Mouse (Mus musculus): ENCODE measurements around the gene Noa1. TPM values are rescaled to one million over a fixed set of nuclear protein-coding genes. Genes with fewer than 3 reads are reported as not detected.
A peak's percentile ranks its signal among the peaks of the same experiment; 100 is the strongest.

The Noa1 gene
- polyA plus RNA-seq, 1 experiment from 2014 or later = 36.9 TPM

- no peak for DNase-seq (ENCODE audit: extremely low spot score, low spot score)
- H3K4me1 ChIP-seq = no peaks in the 10 kb centered on the region
- H3K9me3 ChIP-seq = no peaks in the 10 kb centered on the region
- WGBS = 90% methylated on average over 9 of the region's 9 CpGs
- no peak overlapping the region for H3K4me3 ChIP-seq
- H3K27ac ChIP-seq = no peak overlapping the region
- peaks cover 98% of the 10 kb centered on the region for H3K36me3 ChIP-seq (replicated peaks)
- H3K27me3 ChIP-seq (ENCODE audit: poor library complexity, severe bottlenecking) = no peaks in the 10 kb centered on the region
These were observed 27.6 kb downstream of the Noa1 start for GRCm38 (mm10) chr5:77282242-77282641.

GRCm38 (mm10) chr5:77281518-77282174 lies 28.2 kb downstream of the Noa1 start:
- no peak overlapping the region for H3K4me3 ChIP-seq
- H3K9me3 ChIP-seq = no peaks in the 10 kb centered on the region
- peaks cover 98% of the 10 kb centered on the region for H3K36me3 ChIP-seq (replicated peaks)
- WGBS = 90% methylated on average over 20 of the region's 20 CpGs
- H3K4me1 ChIP-seq = no peaks in the 10 kb centered on the region
- DNase-seq (ENCODE audit: extremely low spot score, low spot score) = no peak
- H3K27ac ChIP-seq = no peak overlapping the region
- no peaks in the 10 kb centered on the region for H3K27me3 ChIP-seq (ENCODE audit: poor library complexity, severe bottlenecking)

GRCm38 (mm10) chr5:77277204-77277603 lies 32.7 kb downstream of the Noa1 start:
- Histone ChIP-seq H3K27ac (no peak overlapping the region), H3K27me3 (ENCODE audit: poor library complexity, severe bottlenecking) (no peaks in the 10 kb centered on the region), H3K36me3 (replicated peaks) (peaks cover 100% of the 10 kb centered on the region), H3K4me3 (no peak overlapping the region), H3K9me3 (no peaks in the 10 kb centered on the region), H3K4me1 (no peaks in the 10 kb centered on the region)
- 95% methylated on average over 6 of the region's 6 CpGs for WGBS
- no peak for DNase-seq (ENCODE audit: extremely low spot score, low spot score)

GRCm38 (mm10) chr5:77275950-77276349 lies 33.9 kb downstream of the Noa1 start:
- peak; percentile 42 for DNase-seq (ENCODE audit: extremely low spot score, low spot score)
- Histone ChIP-seq H3K27ac (no peak overlapping the region), H3K9me3 (no peaks in the 10 kb centered on the region), H3K27me3 (ENCODE audit: poor library complexity, severe bottlenecking) (no peaks in the 10 kb centered on the region), H3K36me3 (replicated peaks) (peaks cover 100% of the 10 kb centered on the region), H3K4me1 (no peaks in the 10 kb centered on the region), H3K4me3 (no peak overlapping the region)
- WGBS = 91% methylated on average over 5 of the region's 5 CpGs

- DNase-seq (ENCODE audit: extremely low spot score, low spot score) = no peak
- 90% methylated on average over 7 of the region's 7 CpGs for WGBS
- peaks cover 4% of the 10 kb centered on the region; the same call in 1 of the 2 replicates for H3K9me3 ChIP-seq
- no peak overlapping the region for H3K27ac ChIP-seq
- no peaks in the 10 kb centered on the region for H3K27me3 ChIP-seq (ENCODE audit: poor library complexity, severe bottlenecking)
- H3K4me3 ChIP-seq = no peak overlapping the region
- H3K4me1 ChIP-seq = peaks cover 10% of the 10 kb centered on the region
- peaks cover 99% of the 10 kb centered on the region for H3K36me3 ChIP-seq (replicated peaks)
These were observed 36.7 kb downstream of the Noa1 start for GRCm38 (mm10) chr5:77273151-77273550.

GRCm38 (mm10) chr5:77269399-77269798 lies 40.5 kb downstream of the Noa1 start:
- Histone ChIP-seq H3K4me3 (no peak overlapping the region), H3K27ac (no peak overlapping the region), H3K36me3 (replicated peaks) (peaks cover 68% of the 10 kb centered on the region), H3K27me3 (ENCODE audit: poor library complexity, severe bottlenecking) (no peaks in the 10 kb centered on the region), H3K4me1 (peaks cover 30% of the 10 kb centered on the region), H3K9me3 (peaks cover 4% of the 10 kb centered on the region; the same call in 1 of the 2 replicates)
- DNase-seq (ENCODE audit: extremely low spot score, low spot score) = no peak
- WGBS = 82% methylated on average over 8 of the region's 8 CpGs

- 97% methylated on average over 30 of the region's 30 CpGs for WGBS
- H3K4me3 ChIP-seq = peak overlapping the region; percentile 99
- H3K4me1 ChIP-seq = peaks cover 33% of the 10 kb centered on the region
- no peak overlapping the region for H3K27ac ChIP-seq
- DNase-seq (ENCODE audit: extremely low spot score, low spot score) = no peak
- H3K36me3 ChIP-seq (replicated peaks) = peaks cover 54% of the 10 kb centered on the region
- H3K9me3 ChIP-seq = peaks cover 4% of the 10 kb centered on the region; the same call in 1 of the 2 replicates
- H3K27me3 ChIP-seq (ENCODE audit: poor library complexity, severe bottlenecking) = peaks cover 11% of the 10 kb centered on the region
These were observed 41.8 kb downstream of the Noa1 start for GRCm38 (mm10) chr5:77267957-77268624.

GRCm38 (mm10) chr5:77267441-77267840 lies 42.4 kb downstream of the Noa1 start:
- Histone ChIP-seq H3K27me3 (ENCODE audit: poor library complexity, severe bottlenecking) (peaks cover 15% of the 10 kb centered on the region), H3K36me3 (replicated peaks) (peaks cover 48% of the 10 kb centered on the region), H3K4me3 (peak overlapping the region; percentile 99), H3K4me1 (peaks cover 38% of the 10 kb centered on the region), H3K9me3 (peaks cover 4% of the 10 kb centered on the region; the same call in 1 of the 2 replicates), H3K27ac (peak overlapping the region; percentile 99; the same call in 1 of the 2 replicates)
- DNase-seq (ENCODE audit: extremely low spot score, low spot score) = no peak
- WGBS = 76% methylated on average over 4 of the region's 4 CpGs

- no peak for DNase-seq (ENCODE audit: extremely low spot score, low spot score)
These were observed 42.9 kb downstream of the Noa1 start for GRCm38 (mm10) chr5:77266886-77267401.

GRCm38 (mm10) chr5:77266066-77266885 lies 43.6 kb downstream of the Noa1 start:
- under 1% methylated on average over 85 of the region's 87 CpGs for WGBS
- Histone ChIP-seq H3K4me1 (peaks cover 49% of the 10 kb centered on the region), H3K4me3 (peak overlapping the region; percentile 99), H3K27ac (peak overlapping the region; percentile 99), H3K36me3 (replicated peaks) (peaks cover 36% of the 10 kb centered on the region), H3K27me3 (ENCODE audit: poor library complexity, severe bottlenecking) (peaks cover 15% of the 10 kb centered on the region), H3K9me3 (peaks cover 4% of the 10 kb centered on the region; the same call in 1 of the 2 replicates)
- DNase-seq (ENCODE audit: extremely low spot score, low spot score) = peak; percentile 75

More at GRCm38 (mm10) chr5:77266886-77267401, 42.9 kb downstream of the Noa1 start:
- H3K27me3 ChIP-seq (ENCODE audit: poor library complexity, severe bottlenecking) = peaks cover 15% of the 10 kb centered on the region
- H3K4me3 ChIP-seq = peak overlapping the region; percentile 99
- H3K27ac ChIP-seq = peak overlapping the region; percentile 99
- 3% methylated on average over 11 of the region's 11 CpGs for WGBS
- peaks cover 4% of the 10 kb centered on the region; the same call in 1 of the 2 replicates for H3K9me3 ChIP-seq
- peaks cover 43% of the 10 kb centered on the region for H3K4me1 ChIP-seq
- peaks cover 43% of the 10 kb centered on the region for H3K36me3 ChIP-seq (replicated peaks)

GRCm38 (mm10) chr5:77265671-77266065 lies 44.2 kb downstream of the Noa1 start:
- Histone ChIP-seq H3K27me3 (ENCODE audit: poor library complexity, severe bottlenecking) (peaks cover 15% of the 10 kb centered on the region), H3K9me3 (peaks cover 4% of the 10 kb centered on the region; the same call in 1 of the 2 replicates), H3K4me3 (peak overlapping the region; percentile 99), H3K27ac (peak overlapping the region; percentile 99), H3K4me1 (peaks cover 56% of the 10 kb centered on the region), H3K36me3 (replicated peaks) (peaks cover 30% of the 10 kb centered on the region)
- under 1% methylated on average over 36 of the region's 53 CpGs for WGBS
- peak; percentile 71 for DNase-seq (ENCODE audit: extremely low spot score, low spot score)

GRCm38 (mm10) chr5:77265081-77265670 lies 44.7 kb downstream of the Noa1 start, which contains the start of gene Rest:
Gene Rest (plus strand): TSS chr5:77265491.
- H3K36me3 ChIP-seq (replicated peaks) = peaks cover 25% of the 10 kb centered on the region
- H3K4me1 ChIP-seq = peaks cover 58% of the 10 kb centered on the region
- WGBS = under 1% methylated on average over 77 of the region's 78 CpGs
- peak; percentile 88 for DNase-seq (ENCODE audit: extremely low spot score, low spot score)
- peaks cover 4% of the 10 kb centered on the region; the same call in 1 of the 2 replicates for H3K9me3 ChIP-seq
- peak within 1 kb of the TSS; percentile 99 for H3K4me3 ChIP-seq
- peak within 1 kb of the TSS; percentile 99 for H3K27ac ChIP-seq
- H3K27me3 ChIP-seq (ENCODE audit: poor library complexity, severe bottlenecking) = peaks cover 17% of the 10 kb centered on the region
